23 mouse cellular contexts compared by ENCODE assay signal in genomic region chr15:36975690-36976089, GRCm38 (mm10).
"Had no signal": no experiment of that assay in that cellular context is flagged by ENCODE, and none has a peak within 500 bp of the region (broad histone marks: within the 10 kb centered on the region; RNA-seq: fewer than 3 reads in every experiment).

No protein-coding gene starts in this region.

- H3K4me3 ChIP-seq: heart, adult 2 months; heart, embryonic 12.5 days; hindbrain, embryonic 13.5 days; hindbrain, embryonic 15.5 days; kidney, embryonic 15.5 days; layer of hippocampus, adult 2 months; left cerebral cortex, adult 2 months; limb, embryonic 10.5 days; limb, embryonic 12.5 days; liver, embryonic 13.5 days; liver, embryonic 15.5 days had no signal

- H3K9me3 ChIP-seq: heart, embryonic 12.5 days; hindbrain, embryonic 13.5 days; hindbrain, embryonic 15.5 days; kidney, embryonic 15.5 days; limb, embryonic 10.5 days; limb, embryonic 12.5 days; liver, embryonic 13.5 days; liver, embryonic 15.5 days had no signal

- H3K9ac ChIP-seq: forebrain, postnatal 0 days; heart, embryonic 12.5 days; hindbrain, embryonic 13.5 days; hindbrain, embryonic 15.5 days; kidney, embryonic 15.5 days; limb, embryonic 12.5 days; liver, embryonic 13.5 days; liver, embryonic 15.5 days; liver, postnatal 0 days had no signal

- H3K27me3 ChIP-seq: heart, embryonic 12.5 days; hindbrain, embryonic 13.5 days; hindbrain, embryonic 15.5 days; kidney, embryonic 15.5 days; limb, embryonic 12.5 days; liver, embryonic 13.5 days; liver, embryonic 15.5 days had no signal

- ATAC-seq: forebrain, postnatal 0 days; hindbrain, postnatal 0 days had no signal

- H3K36me3 ChIP-seq: heart, embryonic 12.5 days; hindbrain, embryonic 13.5 days; hindbrain, embryonic 15.5 days; kidney, embryonic 15.5 days; limb, embryonic 10.5 days; limb, embryonic 12.5 days; liver, embryonic 13.5 days; liver, embryonic 15.5 days had no signal

- H3K4me2 ChIP-seq: heart, embryonic 12.5 days; hindbrain, embryonic 13.5 days; hindbrain, embryonic 15.5 days; kidney, embryonic 15.5 days; limb, embryonic 12.5 days; liver, embryonic 11.5 days; liver, embryonic 13.5 days; liver, embryonic 15.5 days had no signal

- H3K27ac ChIP-seq: heart, adult 2 months; hindbrain, embryonic 13.5 days; hindbrain, embryonic 15.5 days; hindbrain, postnatal 0 days; kidney, embryonic 15.5 days; layer of hippocampus, adult 2 months; left cerebral cortex, adult 2 months; limb, embryonic 10.5 days; limb, embryonic 12.5 days; liver, embryonic 13.5 days; liver, embryonic 15.5 days had no signal

- DNase-seq: forebrain, postnatal 0 days; gastrocnemius, postnatal 14 days; gastrocnemius, postnatal 36 days; heart, adult 11 months; heart, adult 2 months; heart, postnatal 10 days; heart, postnatal 36 days; kidney, adult 18-20 months; kidney, adult 9 months; kidney, postnatal 10 days; liver, embryonic 13.5 days; liver, postnatal 0 days had no signal
